Mouse (Mus musculus) MEL (cell line): ENCODE measurements at regions not wholly inside any gene's neighbourhood (a gene's known extent, or its start where the extent isn't known, plus 50 kb on each side); places are given as distances from the start of the nearest gene placed in this dataset.

Experiments used
- CTCF ChIP-seq, 3 experiments: IDR thresholded peaks in 2 of 3; conservative IDR thresholded peaks in 1 of 3; 2 replicates each; pipeline ENCODE4 v1.5.1; 2011 to 2012; ENCODE audit warnings: low read length in 3 of 3, low read depth in 2 of 3, mild to moderate bottlenecking in 2 of 3, improper control_type of control experiment in 1 of 3, inconsistent platforms in 1 of 3, mixed read lengths in 1 of 3, moderate library complexity in 1 of 3; ENCODE audit not compliant: control insufficient read depth in 1 of 3, insufficient read depth in 1 of 3, poor library complexity in 1 of 3, severe bottlenecking in 1 of 3
- ETS1 ChIP-seq: IDR thresholded peaks from 2 replicates; pipeline ENCODE4 v1.6.1; 2012; ENCODE audit warnings: low read depth, mild to moderate bottlenecking, inconsistent platforms, low read length, improper control_type of control experiment, moderate library complexity
- HCFC1 ChIP-seq: IDR thresholded peaks from 2 replicates; pipeline ENCODE4 v1.6.1; 2012; ENCODE audit warnings: low read depth, mild to moderate bottlenecking, inconsistent platforms, low read length, improper control_type of control experiment, moderate library complexity
- MAFK ChIP-seq: IDR thresholded peaks from 2 replicates; pipeline ENCODE4 v1.6.1; 2011; ENCODE audit warnings: low read depth, mild to moderate bottlenecking, low read length, improper control_type of control experiment, borderline replicate concordance
- MEF2A ChIP-seq: IDR thresholded peaks from 2 replicates; pipeline ENCODE4 v1.6.1; 2014; ENCODE audit warnings: low read depth, mild to moderate bottlenecking, inconsistent platforms, low read length, improper control_type of control experiment; ENCODE audit not compliant: poor library complexity, insufficient replicate concordance, severe bottlenecking; ENCODE audit errors: extremely low read depth
- POLR2A ChIP-seq, 2 experiments: IDR thresholded peaks; 2 replicates each; pipeline ENCODE4 v1.6.1; 2011 to 2012; ENCODE audit warnings: low read length in 2 of 2, mild to moderate bottlenecking in 2 of 2, control low read depth in 1 of 2, improper control_type of control experiment in 1 of 2, low read depth in 1 of 2, moderate library complexity in 1 of 2; ENCODE audit not compliant: control insufficient read depth in 1 of 2, insufficient read depth in 1 of 2, poor library complexity in 1 of 2
- POLR2AphosphoS2 ChIP-seq: IDR thresholded peaks from 2 replicates; pipeline ENCODE4 v1.6.1; 2011; ENCODE audit warnings: low read length, improper control_type of control experiment
- RAD21 ChIP-seq: IDR thresholded peaks from 2 replicates; pipeline ENCODE4 v1.6.1; 2011; ENCODE audit warnings: mild to moderate bottlenecking, low read depth, low read length, improper control_type of control experiment
- SIN3A ChIP-seq: IDR thresholded peaks from 2 replicates; pipeline ENCODE4 v1.6.1; 2012; ENCODE audit warnings: low read length, improper control_type of control experiment, inconsistent platforms
- SMC3 ChIP-seq: IDR thresholded peaks from 2 replicates; pipeline ENCODE4 v1.6.1; 2011; ENCODE audit warnings: low read depth, low read length, improper control_type of control experiment
- TBP ChIP-seq: IDR thresholded peaks from 2 replicates; pipeline ENCODE4 v1.8.0; 2011; ENCODE audit warnings: low read depth, low read length, improper control_type of control experiment
- UBTF ChIP-seq: IDR thresholded peaks from 2 replicates; pipeline ENCODE4 v1.6.1; 2012; ENCODE audit warnings: low read depth, mild to moderate bottlenecking, inconsistent platforms, low read length, improper control_type of control experiment, moderate library complexity, borderline replicate concordance; ENCODE audit not compliant: insufficient read depth
- USF2 ChIP-seq, 2 experiments: IDR thresholded peaks; 2 replicates each; pipeline ENCODE4 v1.6.1; 2011 to 2012; ENCODE audit warnings: improper control_type of control experiment in 2 of 2, low read length in 2 of 2, borderline replicate concordance in 1 of 2, inconsistent platforms in 1 of 2, low read depth in 1 of 2, mild to moderate bottlenecking in 1 of 2; ENCODE audit not compliant: insufficient read depth in 1 of 2
- ZMIZ1 ChIP-seq: IDR thresholded peaks from 2 replicates; pipeline ENCODE4 v1.6.1; 2012; ENCODE audit warnings: low read depth, mild to moderate bottlenecking, inconsistent platforms, low read length, improper control_type of control experiment, moderate library complexity

DNA sequence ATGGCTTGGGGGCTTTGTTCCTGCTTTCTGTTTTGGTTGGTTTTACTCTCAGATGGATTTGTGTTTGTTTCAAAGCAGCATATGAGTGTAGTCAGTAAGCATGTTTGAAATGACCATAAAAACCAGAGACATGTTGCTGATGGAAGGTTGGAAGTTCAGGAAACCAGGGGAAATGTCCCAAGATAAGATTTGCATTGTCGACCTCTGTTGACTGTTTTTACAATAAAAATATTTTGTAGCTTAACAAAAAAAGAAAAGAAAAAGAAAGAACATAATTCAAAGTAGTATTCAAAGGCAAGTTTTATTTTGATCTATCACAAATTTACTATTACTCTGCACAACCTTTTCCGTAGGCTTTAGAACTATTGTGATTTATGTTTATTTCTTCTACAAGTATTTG lies 137.8 kb upstream of the Fbxl17 start:
- TF ChIP-seq ZMIZ1 (no peak), POLR2A (IDR thresholded peaks at IDR 0.05; ENCODE audit: control insufficient read depth in 1 of 2, insufficient read depth in 1 of 2, low read depth in 1 of 2, low read length in 2 of 2, poor library complexity in 1 of 2) (no peak), CTCF (IDR thresholded peaks at IDR 0.05 in 2 of 3, conservative IDR thresholded peaks at IDR 0.05 in 1 of 3; ENCODE audit: control insufficient read depth in 1 of 3, insufficient read depth in 1 of 3, low read depth in 2 of 3, low read length in 3 of 3, poor library complexity in 1 of 3, severe bottlenecking in 1 of 3) (no peak), TBP (no peak), SIN3A (no peak), UBTF (no peak), MAFK (no peak), ETS1 (no peak), RAD21 (no peak), SMC3 (no peak), HCFC1 (no peak), USF2 (IDR thresholded peaks at IDR 0.05; ENCODE audit: borderline replicate concordance in 1 of 2, insufficient read depth in 1 of 2, low read depth in 1 of 2, low read length in 2 of 2) (no peak), POLR2AphosphoS2 (no peak), MEF2A (no peak)
